Mouse (Mus musculus) testis, postnatal 10 days (tissue): Measurements from ENCODE around the gene Kdr.

Experiments used
- DNase-seq: peaks from one replicate; pipeline ENCODE4 v3.0.0; 2021; ENCODE audit warnings: low spot score

The Kdr gene

GRCm38 (mm10) chr5:75906102-75906501 lies 72.2 kb downstream of the Kdr start:
- no peak for DNase-seq

- peak; percentile 26 for DNase-seq
Observed at GRCm38 (mm10) chr5:75900231-75900920, 77.9 kb downstream of the Kdr start.

- no peak for DNase-seq
Observed at GRCm38 (mm10) chr5:75895351-75895750, 82.9 kb downstream of the Kdr start.

- DNase-seq: no peak
Observed at GRCm38 (mm10) chr5:75892956-75893471, 85.2 kb downstream of the Kdr start.
